22 mouse cellular contexts compared by ENCODE assay signal in the genomic region with DNA sequence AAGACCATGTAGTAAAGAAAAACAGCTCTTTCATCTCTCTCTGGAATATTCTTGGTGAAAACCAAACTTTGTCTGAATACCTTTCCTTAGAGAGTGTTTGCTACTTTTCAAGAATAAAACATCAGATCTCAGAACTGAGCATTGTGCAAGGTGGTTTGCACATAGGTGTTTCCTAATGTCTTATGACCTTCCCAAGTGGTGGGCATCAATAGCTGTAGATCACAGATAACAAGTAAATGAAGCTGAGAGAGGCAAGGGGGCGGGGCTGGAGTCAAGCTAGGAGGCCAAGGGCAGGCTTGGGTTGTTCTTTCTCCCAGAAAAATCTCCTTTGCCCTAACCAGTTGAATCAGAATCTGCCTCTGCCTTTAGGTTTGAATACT. TPM values are rescaled to one million over a fixed set of nuclear protein-coding genes. Genes with fewer than 3 reads are reported as not detected.
DNase-seq lines count a peak whose midpoint lies in the region; ATAC-seq lines count a peak whose summit lies in the region.
"Had no signal": no experiment of that assay in that cellular context is flagged by ENCODE, and none has a peak within 500 bp of the region (broad histone marks: within the 10 kb centered on the region; RNA-seq: fewer than 3 reads in every experiment).

No protein-coding gene starts in this region.

- H3K36me3 ChIP-seq in liver, embryonic 12.5 days = no peaks in the 10 kb centered on the region
- peaks cover 21% of the 10 kb centered on the region for H3K36me3 ChIP-seq in megakaryocyte, embryonic 14.5 days (replicated peaks; ENCODE audit: low read length)
- no peaks in the 10 kb centered on the region for H3K36me3 ChIP-seq in embryonic facial prominence, embryonic 10.5 days (replicated peaks)
- H3K36me3 ChIP-seq: embryonic facial prominence, embryonic 12.5 days; forebrain, embryonic 12.5 days; heart, embryonic 15.5 days; hindbrain, embryonic 10.5 days had no signal

- peak; percentile 86 for DNase-seq in 416B (ENCODE audit: low read depth)
- DNase-seq in urinary bladder, adult 18-20 months (ENCODE audit: low spot score in 2 of 2) = no peak
- DNase-seq in thymus, postnatal 0 days (ENCODE audit: low spot score) = no peak
- DNase-seq in embryonic facial prominence, embryonic 10.5 days (ENCODE audit: low spot score) = no peak
- DNase-seq: cerebellum, adult 11-12 months; cerebellum, adult 9-10 months; cerebellum, postnatal 36 days; embryo, embryonic 11 days; gastrocnemius, postnatal 10 days; heart, postnatal 14 days had no signal

- WGBS in liver, embryonic 12.5 days (ENCODE audit: insufficient replicate concordance) = 38% methylated on average over 1 of the region's 1 CpGs
- 80% methylated on average over 1 of the region's 1 CpGs for WGBS in embryonic facial prominence, embryonic 10.5 days

- peaks cover 83% of the 10 kb centered on the region for H3K4me1 ChIP-seq in liver, embryonic 12.5 days
- H3K4me1 ChIP-seq in megakaryocyte, embryonic 14.5 days = peaks cover 98% of the 10 kb centered on the region
- H3K4me1 ChIP-seq in embryonic facial prominence, embryonic 10.5 days = 0 out of 2 replicates have a peak, but pooled peaks cover 4% of the 10 kb centered on the region
- H3K4me1 ChIP-seq: embryonic facial prominence, embryonic 12.5 days; forebrain, embryonic 12.5 days; hindbrain, embryonic 10.5 days had no signal

- H3K27ac ChIP-seq in liver, embryonic 12.5 days = no peak overlapping the region
- no peak overlapping the region for H3K27ac ChIP-seq in embryonic facial prominence, embryonic 10.5 days (replicated peaks)
- H3K27ac ChIP-seq: embryonic facial prominence, embryonic 12.5 days; forebrain, embryonic 12.5 days; heart, adult 2 months; heart, embryonic 15.5 days; hindbrain, embryonic 10.5 days; hindbrain, embryonic 14.5 days had no signal

- no peaks in the 10 kb centered on the region for H3K27me3 ChIP-seq in liver, embryonic 12.5 days (replicated peaks)
- no peaks in the 10 kb centered on the region for H3K27me3 ChIP-seq in megakaryocyte, embryonic 14.5 days (replicated peaks)
- H3K27me3 ChIP-seq in embryonic facial prominence, embryonic 10.5 days (replicated peaks; ENCODE audit: low read depth, poor library complexity, severe bottlenecking) = no peaks in the 10 kb centered on the region
- H3K27me3 ChIP-seq: CH12.LX; embryonic facial prominence, embryonic 12.5 days; forebrain, embryonic 12.5 days; heart, embryonic 15.5 days had no signal

- no peak overlapping the region for H3K9ac ChIP-seq in liver, embryonic 12.5 days
- H3K9ac ChIP-seq: embryonic facial prominence, embryonic 12.5 days; forebrain, embryonic 12.5 days; heart, embryonic 15.5 days; hindbrain, embryonic 14.5 days had no signal

- H3K4me2 ChIP-seq in liver, embryonic 12.5 days = peak overlapping the region; percentile 13; the same call in 1 of the 2 replicates
- H3K4me2 ChIP-seq: embryonic facial prominence, embryonic 12.5 days; forebrain, embryonic 12.5 days; heart, embryonic 11.5 days; heart, embryonic 15.5 days; hindbrain, embryonic 14.5 days had no signal

- H3K4me3 ChIP-seq in liver, embryonic 12.5 days = no peak overlapping the region
- H3K4me3 ChIP-seq in megakaryocyte, embryonic 14.5 days (replicated peaks) = peak overlapping the region; percentile 89
- H3K4me3 ChIP-seq in embryonic facial prominence, embryonic 10.5 days = no peak overlapping the region
- H3K4me3 ChIP-seq: embryonic facial prominence, embryonic 12.5 days; forebrain, embryonic 12.5 days; heart, adult 2 months; heart, embryonic 15.5 days; hindbrain, embryonic 10.5 days had no signal

- ATAC-seq in common myeloid progenitor, adult 5-6 weeks (replicated peaks; ENCODE audit: low read depth, poor library complexity, severe bottlenecking) = 0 out of 2 replicates have a peak, but pooled peaks have one; percentile 2
- ATAC-seq in liver, embryonic 12.5 days = no peak; the same call in 1 of the 2 replicates
- ATAC-seq: forebrain, embryonic 16.5 days had no signal

- no peaks in the 10 kb centered on the region for H3K9me3 ChIP-seq in liver, embryonic 12.5 days (replicated peaks)
- no peaks in the 10 kb centered on the region for H3K9me3 ChIP-seq in megakaryocyte, embryonic 14.5 days
- H3K9me3 ChIP-seq in embryonic facial prominence, embryonic 10.5 days = no peaks in the 10 kb centered on the region
- H3K9me3 ChIP-seq: embryonic facial prominence, embryonic 12.5 days; forebrain, embryonic 12.5 days; heart, embryonic 15.5 days; hindbrain, embryonic 10.5 days had no signal

RNA-seq across cellular contexts. Expression of gene Ptger3, which starts 9.6 kb away (rescaled TPM):
- 23.3 and 25.3 TPM in 2 replicates for total RNA-seq in common myeloid progenitor, adult 5-6 weeks (2017)
- polyA plus RNA-seq in liver, embryonic 12.5 days (2016; fragmentation: Nextera tagmentation; extraction: Ambion mirVana) = 9.5 and 9.6 TPM in 2 replicates
- 48.8 and 121 TPM in 2 replicates for polyA plus RNA-seq in megakaryocyte, embryonic 14.5 days (2012; ENCODE audit: insufficient read depth, low replicate concordance)
- 2.8 and 3.4 TPM in 2 replicates for polyA plus RNA-seq in thymus, postnatal 0 days (2015; fragmentation: Nextera tagmentation; extraction: Ambion mirVana)
- 0.94 and 1.6 TPM in 2 replicates for polyA plus RNA-seq in embryonic facial prominence, embryonic 10.5 days (2016; fragmentation: Nextera tagmentation; extraction: Ambion mirVana)
- total RNA-seq: CH12.LX had no signal

RNA-seq across cellular contexts. Expression of gene Zranb2, which starts 42.4 kb away (rescaled TPM):
- 261 and 353 TPM in 2 replicates for total RNA-seq in common myeloid progenitor, adult 5-6 weeks (2017)
- 73.1 and 74.8 TPM in 2 replicates for polyA plus RNA-seq in liver, embryonic 12.5 days (2016; fragmentation: Nextera tagmentation; extraction: Ambion mirVana)
- polyA plus RNA-seq in megakaryocyte, embryonic 14.5 days (2012; ENCODE audit: insufficient read depth, low replicate concordance) = 1.5 and 8.4 TPM in 2 replicates
- 94.0 and 108 TPM in 2 replicates for polyA plus RNA-seq in thymus, postnatal 0 days (2015; fragmentation: Nextera tagmentation; extraction: Ambion mirVana)
- polyA plus RNA-seq in embryonic facial prominence, embryonic 10.5 days (2016; fragmentation: Nextera tagmentation; extraction: Ambion mirVana) = 109 and 116 TPM in 2 replicates
